Mouse (Mus musculus) forelimb bud, embryonic 11.5 days (tissue): ENCODE results near the gene Slc9a8.

Source experiments
- DNase-seq: peaks from one replicate; pipeline ENCODE4 v3.0.0-alpha.2; 2012; ENCODE audit warnings: low read depth, low spot score

Slc9a8 gene

GRCm38 (mm10) chr2:167507719-167508385 is 86.3 kb downstream of the Slc9a8 start:
- DNase-seq = no peak

- no peak for DNase-seq
These were observed 87.1 kb downstream of the Slc9a8 start for GRCm38 (mm10) chr2:167508569-167508968.

GRCm38 (mm10) chr2:167510485-167510884 is 89.0 kb downstream of the Slc9a8 start:
- no peak for DNase-seq

- no peak for DNase-seq
These were observed 90.9 kb downstream of the Slc9a8 start for GRCm38 (mm10) chr2:167512365-167512764.

- DNase-seq = no peak
These were observed 91.5 kb downstream of the Slc9a8 start for GRCm38 (mm10) chr2:167512970-167513369.

- no peak for DNase-seq
These were observed 93.1 kb downstream of the Slc9a8 start for GRCm38 (mm10) chr2:167514641-167515040.

GRCm38 (mm10) chr2:167515688-167516087 is 94.2 kb downstream of the Slc9a8 start:
- DNase-seq = no peak

- DNase-seq = no peak
These were observed 98.2 kb downstream of the Slc9a8 start for GRCm38 (mm10) chr2:167519606-167520252.
